Mouse (Mus musculus): ENCODE results near the gene Ccdc28b. TPM values are rescaled to one million over a fixed set of nuclear protein-coding genes. Genes with fewer than 3 reads are reported as not detected.

Ccdc28b gene
- polyA plus RNA-seq, 1 experiment from 2014 or later: 141 TPM

DNA sequence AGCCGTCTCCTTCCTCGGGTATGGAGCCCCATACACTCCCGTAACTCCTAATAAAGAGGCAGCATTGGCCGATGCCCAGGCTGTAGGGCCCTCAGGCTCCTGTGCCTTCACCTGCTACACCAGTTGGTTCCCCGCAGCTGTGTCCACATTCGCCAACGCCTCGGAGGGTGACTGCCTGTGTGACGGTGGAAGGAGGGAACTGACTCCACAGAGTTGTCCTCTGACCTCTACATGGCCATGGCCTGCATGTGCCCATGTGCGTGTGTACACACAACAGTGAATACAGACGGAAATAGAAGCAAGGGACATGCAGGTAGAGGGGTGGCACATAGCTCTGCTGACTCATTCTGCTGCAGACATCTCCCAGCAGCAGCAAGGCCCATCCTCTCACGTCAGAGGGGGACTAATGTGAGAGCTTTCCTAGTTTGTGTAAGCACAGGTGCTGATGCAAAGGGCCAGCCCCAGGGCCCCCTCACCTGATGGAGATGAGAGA, 14.6 kb downstream of the Ccdc28b start:
- 86% methylated on average over 12 of the region's 12 CpGs for WGBS
- Histone ChIP-seq H3K4me3 (ENCODE audit: low read depth, low read length) (no peak overlapping the region), H3K4me1 (ENCODE audit: control insufficient read depth, insufficient read depth, low read length) (no peaks in the 10 kb centered on the region), H3K27ac (ENCODE audit: low read depth, low read length) (no peak overlapping the region), H3K9me3 (ENCODE audit: control insufficient read depth, low read length) (no peaks in the 10 kb centered on the region), H3K36me3 (ENCODE audit: control insufficient read depth, insufficient read depth, low read length) (peaks cover 15% of the 10 kb centered on the region), H3K4me2 (ENCODE audit: low read depth, low read length) (no peak overlapping the region), H3K27me3 (ENCODE audit: control insufficient read depth, insufficient read depth, low read length) (no peaks in the 10 kb centered on the region), H3K9ac (replicated peaks; ENCODE audit: low read depth, low read length) (no peak overlapping the region)
- no peak for ATAC-seq (ENCODE audit: low read depth)

GRCm38 (mm10) chr4:129608426-129609025, 15.2 kb downstream of the Ccdc28b start:
- Histone ChIP-seq H3K36me3 (ENCODE audit: control insufficient read depth, insufficient read depth, low read length) (peaks cover 20% of the 10 kb centered on the region), H3K4me3 (ENCODE audit: low read depth, low read length) (no peak overlapping the region), H3K27ac (ENCODE audit: low read depth, low read length) (0 out of 2 replicates have a peak overlapping the region, but pooled peaks have one; percentile 39), H3K9me3 (ENCODE audit: control insufficient read depth, low read length) (no peaks in the 10 kb centered on the region), H3K27me3 (ENCODE audit: control insufficient read depth, insufficient read depth, low read length) (no peaks in the 10 kb centered on the region), H3K4me2 (ENCODE audit: low read depth, low read length) (no peak overlapping the region), H3K9ac (replicated peaks; ENCODE audit: low read depth, low read length) (0 out of 2 replicates have a peak overlapping the region, but pooled peaks have one; percentile 16), H3K4me1 (ENCODE audit: control insufficient read depth, insufficient read depth, low read length) (no peaks in the 10 kb centered on the region)
- peak; percentile 83 for ATAC-seq (ENCODE audit: low read depth)
- WGBS: 38% methylated on average over 7 of the region's 7 CpGs

- Histone ChIP-seq H3K27ac (ENCODE audit: low read depth, low read length) (peak within 1 kb of the TSS; percentile 40), H3K4me1 (ENCODE audit: control insufficient read depth, insufficient read depth, low read length) (peaks cover 21% of the 10 kb centered on the region), H3K36me3 (ENCODE audit: control insufficient read depth, insufficient read depth, low read length) (peaks cover 20% of the 10 kb centered on the region; the same call in 1 of the 2 replicates), H3K9me3 (ENCODE audit: control insufficient read depth, low read length) (no peaks in the 10 kb centered on the region), H3K27me3 (ENCODE audit: control insufficient read depth, insufficient read depth, low read length) (no peaks in the 10 kb centered on the region), H3K4me3 (ENCODE audit: low read depth, low read length) (peak within 1 kb of the TSS; percentile 99), H3K9ac (replicated peaks; ENCODE audit: low read depth, low read length) (peak within 1 kb of the TSS; percentile 88), H3K4me2 (ENCODE audit: low read depth, low read length) (peak within 1 kb of the TSS; percentile 86)
- WGBS: under 1% methylated on average over 73 of the region's 74 CpGs
- peak; percentile 89 for ATAC-seq (ENCODE audit: low read depth)
These were observed 23.3 kb downstream of the Ccdc28b start, which contains the start of the genes Eif3i and Tmem234 for GRCm38 (mm10) chr4:129600233-129601158. Eif3i (minus strand) TSS chr4:129600648. Tmem234 (plus strand) TSS chr4:129600668.

- Histone ChIP-seq H3K27ac (ENCODE audit: low read depth, low read length) (no peak overlapping the region), H3K36me3 (ENCODE audit: control insufficient read depth, insufficient read depth, low read length) (peaks cover 27% of the 10 kb centered on the region), H3K4me1 (ENCODE audit: control insufficient read depth, insufficient read depth, low read length) (no peaks in the 10 kb centered on the region), H3K9me3 (ENCODE audit: control insufficient read depth, low read length) (no peaks in the 10 kb centered on the region), H3K4me2 (ENCODE audit: low read depth, low read length) (no peak overlapping the region), H3K27me3 (ENCODE audit: control insufficient read depth, insufficient read depth, low read length) (no peaks in the 10 kb centered on the region), H3K4me3 (ENCODE audit: low read depth, low read length) (no peak overlapping the region), H3K9ac (replicated peaks; ENCODE audit: low read depth, low read length) (no peak overlapping the region)
- no peak for ATAC-seq (ENCODE audit: low read depth)
- 72% methylated on average over 4 of the region's 4 CpGs for WGBS
These were observed 34.9 kb downstream of the Ccdc28b start for GRCm38 (mm10) chr4:129588865-129589264.

GRCm38 (mm10) chr4:129586943-129587342, 36.8 kb downstream of the Ccdc28b start:
- Histone ChIP-seq H3K9me3 (ENCODE audit: control insufficient read depth, low read length) (no peaks in the 10 kb centered on the region), H3K4me2 (ENCODE audit: low read depth, low read length) (no peak overlapping the region), H3K27ac (ENCODE audit: low read depth, low read length) (no peak overlapping the region), H3K4me3 (ENCODE audit: low read depth, low read length) (no peak overlapping the region), H3K9ac (replicated peaks; ENCODE audit: low read depth, low read length) (no peak overlapping the region), H3K27me3 (ENCODE audit: control insufficient read depth, insufficient read depth, low read length) (no peaks in the 10 kb centered on the region), H3K4me1 (ENCODE audit: control insufficient read depth, insufficient read depth, low read length) (no peaks in the 10 kb centered on the region), H3K36me3 (ENCODE audit: control insufficient read depth, insufficient read depth, low read length) (peaks cover 18% of the 10 kb centered on the region; the same call in 1 of the 2 replicates)
- no peak for ATAC-seq (ENCODE audit: low read depth)
- 36% methylated on average over 1 of the region's 1 CpGs for WGBS

DNA sequence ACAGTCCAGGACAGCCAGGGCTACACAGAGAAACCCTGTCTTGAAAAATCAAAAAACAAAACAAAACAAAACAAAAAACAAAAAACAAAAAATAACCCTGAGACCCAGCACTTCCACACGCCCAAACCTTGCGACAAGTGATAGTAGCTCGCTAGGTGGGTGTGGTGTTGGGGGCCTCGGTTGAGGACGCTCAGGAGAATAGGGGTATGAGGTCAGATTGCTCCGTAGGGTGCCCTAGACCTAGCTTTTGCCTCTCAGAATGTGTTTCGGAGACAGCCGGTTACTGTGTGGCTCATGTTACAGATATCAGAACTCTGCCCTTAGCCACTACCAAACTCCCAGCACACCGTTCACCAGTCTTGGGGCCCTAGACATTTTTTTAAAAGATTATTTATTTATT, 38.0 kb downstream of the Ccdc28b start:
- no peak overlapping the region for H3K4me2 ChIP-seq (ENCODE audit: low read depth, low read length)
- 76% methylated on average over 9 of the region's 9 CpGs for WGBS
- no peaks in the 10 kb centered on the region for H3K9me3 ChIP-seq (ENCODE audit: control insufficient read depth, low read length)
- no peak overlapping the region for H3K9ac ChIP-seq (replicated peaks; ENCODE audit: low read depth, low read length)
- H3K27ac ChIP-seq (ENCODE audit: low read depth, low read length): no peak overlapping the region
- no peak for ATAC-seq (ENCODE audit: low read depth)
- H3K4me3 ChIP-seq (ENCODE audit: low read depth, low read length): no peak overlapping the region
- H3K4me1 ChIP-seq (ENCODE audit: control insufficient read depth, insufficient read depth, low read length): no peaks in the 10 kb centered on the region
- H3K27me3 ChIP-seq (ENCODE audit: control insufficient read depth, insufficient read depth, low read length): no peaks in the 10 kb centered on the region
- peaks cover 6% of the 10 kb centered on the region; the same call in 1 of the 2 replicates for H3K36me3 ChIP-seq (ENCODE audit: control insufficient read depth, insufficient read depth, low read length)

DNA sequence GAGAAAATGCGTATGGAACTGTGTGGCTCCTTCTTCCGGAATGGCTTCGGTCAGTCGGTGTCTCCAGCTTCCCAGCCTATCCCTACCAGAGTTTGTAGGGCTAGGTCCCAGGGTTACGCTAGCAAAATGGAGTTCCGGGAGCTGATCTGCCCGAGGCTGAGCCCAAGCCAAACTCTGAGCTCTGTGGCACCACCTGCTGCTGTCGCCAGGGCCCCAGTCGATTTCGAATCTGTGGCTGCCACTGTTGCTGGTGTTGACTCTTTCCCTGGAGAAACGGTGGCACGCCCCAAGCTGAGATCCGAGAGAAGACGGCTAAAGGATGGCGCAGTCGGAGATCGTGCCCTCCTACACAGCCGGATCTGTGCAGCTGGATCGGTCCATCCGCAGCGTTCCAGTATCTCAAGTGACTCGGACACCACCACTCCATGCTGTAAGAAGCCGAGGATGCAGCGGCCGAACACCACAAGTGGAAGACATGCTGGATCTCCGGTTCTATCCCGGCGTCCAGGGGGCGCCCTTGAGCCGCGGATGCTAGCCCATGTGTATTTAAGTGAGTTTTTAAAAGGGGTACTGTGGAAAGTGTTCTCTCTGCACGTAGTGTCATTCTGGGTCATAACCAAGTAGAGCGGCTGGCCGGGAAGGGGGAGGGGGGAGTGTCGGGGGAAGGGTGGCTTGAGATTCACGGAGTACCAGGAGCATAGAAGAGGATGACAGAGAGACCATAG, 38.7 kb downstream of the Ccdc28b start:
- 3% methylated on average over 36 of the region's 36 CpGs for WGBS
- no peaks in the 10 kb centered on the region for H3K27me3 ChIP-seq (ENCODE audit: control insufficient read depth, insufficient read depth, low read length)
- no peaks in the 10 kb centered on the region for H3K4me1 ChIP-seq (ENCODE audit: control insufficient read depth, insufficient read depth, low read length)
- H3K36me3 ChIP-seq (ENCODE audit: control insufficient read depth, insufficient read depth, low read length): no peaks in the 10 kb centered on the region
- ATAC-seq (ENCODE audit: low read depth): peak; percentile 63
- no peak overlapping the region for H3K27ac ChIP-seq (ENCODE audit: low read depth, low read length)
- peak overlapping the region; percentile 25; the same call in 1 of the 2 replicates for H3K9ac ChIP-seq (replicated peaks; ENCODE audit: low read depth, low read length)
- H3K4me3 ChIP-seq (ENCODE audit: low read depth, low read length): peak overlapping the region; percentile 22
- no peaks in the 10 kb centered on the region for H3K9me3 ChIP-seq (ENCODE audit: control insufficient read depth, low read length)
- peak overlapping the region; percentile 48 for H3K4me2 ChIP-seq (ENCODE audit: low read depth, low read length)

DNA sequence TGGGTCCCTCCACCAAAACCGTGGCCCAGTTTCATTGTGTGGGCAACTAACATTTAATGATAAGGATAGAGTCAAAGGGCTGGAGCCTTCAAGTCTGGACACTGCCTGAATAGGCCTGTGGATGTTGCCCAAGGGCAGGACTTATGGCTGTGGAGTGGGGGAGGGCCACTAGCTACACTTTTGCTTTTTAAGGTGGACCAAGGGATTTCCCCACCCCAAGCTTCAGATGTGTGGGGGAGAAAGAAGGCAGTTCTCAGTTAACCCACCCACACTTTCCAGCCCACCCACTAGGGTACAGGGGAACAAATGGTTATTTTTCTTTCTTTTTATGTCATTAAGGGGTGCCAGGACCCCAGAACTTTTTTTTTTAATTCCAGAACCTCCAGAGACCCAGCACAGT, 39.4 kb downstream of the Ccdc28b start:
- Histone ChIP-seq H3K36me3 (ENCODE audit: control insufficient read depth, insufficient read depth, low read length) (no peaks in the 10 kb centered on the region), H3K4me1 (ENCODE audit: control insufficient read depth, insufficient read depth, low read length) (no peaks in the 10 kb centered on the region), H3K27ac (ENCODE audit: low read depth, low read length) (no peak overlapping the region), H3K4me2 (ENCODE audit: low read depth, low read length) (peak overlapping the region; percentile 48; the same call in 1 of the 2 replicates), H3K27me3 (ENCODE audit: control insufficient read depth, insufficient read depth, low read length) (no peaks in the 10 kb centered on the region), H3K4me3 (ENCODE audit: low read depth, low read length) (no peak overlapping the region), H3K9ac (replicated peaks; ENCODE audit: low read depth, low read length) (no peak overlapping the region), H3K9me3 (ENCODE audit: control insufficient read depth, low read length) (no peaks in the 10 kb centered on the region)
- 82% methylated on average over 1 of the region's 1 CpGs for WGBS
- no peak for ATAC-seq (ENCODE audit: low read depth)

Measured in neural tube, embryonic 14.5 days (tissue).